Mouse (Mus musculus) R1 (cell line): ENCODE results near the gene E130218I03Rik.

Experiments used
- DNase-seq: peaks from one replicate; pipeline ENCODE4 v3.0.0-alpha.2; 2018; ENCODE audit warnings: low read depth, low spot score

The E130218I03Rik gene

DNA sequence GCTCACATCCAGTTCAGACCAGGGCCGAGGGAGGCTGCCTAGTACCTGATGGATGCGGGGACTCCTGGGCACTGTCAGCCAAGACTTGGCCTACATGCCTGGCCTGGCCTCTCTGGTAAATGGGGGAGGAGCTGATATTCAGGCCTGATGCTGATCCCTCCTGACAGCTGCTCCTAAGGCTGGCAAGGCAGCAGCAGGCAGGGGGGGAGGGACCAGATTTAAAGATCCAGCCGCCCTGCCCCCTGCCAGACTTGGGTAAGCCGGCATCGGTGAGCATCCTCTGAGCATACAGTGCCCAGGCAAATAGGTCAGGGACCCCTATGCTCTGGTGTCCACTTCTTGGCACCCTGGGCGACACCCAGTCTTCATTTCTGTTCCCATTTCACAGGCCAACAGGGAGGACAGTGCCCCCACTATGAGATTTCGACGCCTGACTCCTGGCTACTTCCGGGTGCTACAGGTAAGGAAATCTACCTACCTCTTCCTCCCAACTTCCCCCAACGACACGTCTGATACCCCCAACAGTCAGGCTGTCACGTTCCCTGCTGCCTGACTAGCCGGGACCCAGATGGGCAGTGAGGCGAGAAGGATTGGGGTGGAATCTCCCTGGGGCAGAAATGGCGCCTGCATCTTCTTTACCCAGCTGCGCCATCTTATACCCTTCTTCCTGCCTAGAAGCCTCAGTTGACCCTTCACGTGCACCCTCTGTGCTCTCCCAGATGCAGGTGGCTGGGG is at the start of gene E130218I03Rik:
Gene E130218I03Rik, plus strand, starts transcription at position 147 of the 735 bp plus-strand sequence.
- DNase-seq: no peak

DNA sequence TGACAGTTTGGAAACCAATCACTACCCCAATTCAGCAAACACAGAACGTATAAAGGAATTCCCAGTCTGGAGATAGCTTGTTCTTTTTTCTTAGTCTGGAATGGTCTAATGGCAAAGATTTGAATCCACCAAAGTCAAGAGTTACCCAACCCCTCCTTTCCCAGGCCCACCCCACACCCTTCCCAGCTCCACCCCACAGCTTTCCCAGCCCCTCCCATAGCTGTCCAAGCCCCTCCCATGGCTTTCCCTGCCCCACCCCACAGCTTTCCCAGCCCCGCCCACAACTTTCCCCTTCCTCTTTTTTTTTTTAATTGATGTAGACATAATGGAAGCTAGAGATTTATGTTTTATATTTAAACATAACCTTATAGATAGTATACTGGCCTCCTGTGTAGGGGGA is 44.1 kb upstream of the E130218I03Rik start:
- peak; percentile 64 for DNase-seq

- no peak for DNase-seq
These were observed 40.6 kb upstream of the E130218I03Rik start, which contains the start of gene Gm7534 for GRCm38 (mm10) chr4:134202904-134203303. TSS of gene Gm7534 (minus strand) at chr4:134203004.

DNA sequence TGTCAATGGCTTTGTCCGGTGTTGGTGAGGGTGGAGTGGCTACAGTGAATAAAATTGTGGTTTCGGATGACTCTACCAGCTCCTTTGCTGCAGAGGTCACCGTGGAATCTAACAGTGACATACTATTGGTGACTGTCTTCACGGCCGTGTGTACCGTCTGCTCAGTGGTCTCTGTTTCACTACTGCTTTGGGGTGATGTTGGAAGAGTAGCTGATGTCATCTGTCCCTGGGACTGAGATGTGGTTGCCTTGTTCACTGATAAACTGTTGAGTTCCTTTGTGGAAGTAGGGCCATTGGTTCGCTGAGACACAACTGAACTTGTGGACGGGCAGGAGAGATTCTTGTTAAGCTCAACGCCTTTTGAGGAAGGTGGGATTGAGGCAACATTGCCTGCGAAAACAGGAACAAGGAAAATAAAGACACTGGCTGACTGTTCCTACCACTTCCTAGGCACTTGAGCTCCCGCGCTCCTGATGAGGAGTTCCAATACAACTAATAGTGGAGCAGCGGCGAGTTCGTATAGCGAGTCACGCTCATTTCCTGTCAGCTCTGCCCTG is 40.0 kb upstream of the E130218I03Rik start:
- no peak for DNase-seq

DNA sequence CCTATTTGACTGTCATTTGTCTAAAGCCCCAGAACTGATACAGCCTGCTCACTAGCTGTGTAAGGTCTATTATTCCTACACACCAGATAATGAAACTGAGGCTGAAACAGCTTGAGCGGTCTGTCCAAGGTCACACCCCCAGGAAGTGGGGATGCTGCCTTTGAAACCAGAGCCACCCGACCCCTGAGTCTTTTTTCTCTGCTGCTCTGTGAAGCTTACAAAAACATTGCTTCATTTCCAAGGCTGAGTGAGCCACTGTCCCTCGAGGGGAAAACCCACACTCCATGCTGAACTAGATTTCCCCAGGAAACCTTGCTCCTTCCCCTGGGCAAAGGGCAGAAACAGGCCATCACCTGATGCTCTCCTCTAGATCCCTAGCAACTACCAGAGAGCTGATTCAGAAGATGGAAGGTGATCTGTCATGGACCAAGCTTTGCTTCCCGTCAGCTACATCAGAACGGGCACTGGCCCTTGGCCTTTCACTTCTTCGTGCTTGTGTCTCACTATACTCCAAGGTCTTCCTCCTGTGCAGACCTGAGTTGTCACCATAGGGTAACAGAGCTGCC is 36.9 kb upstream of the E130218I03Rik start:
- DNase-seq: no peak

DNA sequence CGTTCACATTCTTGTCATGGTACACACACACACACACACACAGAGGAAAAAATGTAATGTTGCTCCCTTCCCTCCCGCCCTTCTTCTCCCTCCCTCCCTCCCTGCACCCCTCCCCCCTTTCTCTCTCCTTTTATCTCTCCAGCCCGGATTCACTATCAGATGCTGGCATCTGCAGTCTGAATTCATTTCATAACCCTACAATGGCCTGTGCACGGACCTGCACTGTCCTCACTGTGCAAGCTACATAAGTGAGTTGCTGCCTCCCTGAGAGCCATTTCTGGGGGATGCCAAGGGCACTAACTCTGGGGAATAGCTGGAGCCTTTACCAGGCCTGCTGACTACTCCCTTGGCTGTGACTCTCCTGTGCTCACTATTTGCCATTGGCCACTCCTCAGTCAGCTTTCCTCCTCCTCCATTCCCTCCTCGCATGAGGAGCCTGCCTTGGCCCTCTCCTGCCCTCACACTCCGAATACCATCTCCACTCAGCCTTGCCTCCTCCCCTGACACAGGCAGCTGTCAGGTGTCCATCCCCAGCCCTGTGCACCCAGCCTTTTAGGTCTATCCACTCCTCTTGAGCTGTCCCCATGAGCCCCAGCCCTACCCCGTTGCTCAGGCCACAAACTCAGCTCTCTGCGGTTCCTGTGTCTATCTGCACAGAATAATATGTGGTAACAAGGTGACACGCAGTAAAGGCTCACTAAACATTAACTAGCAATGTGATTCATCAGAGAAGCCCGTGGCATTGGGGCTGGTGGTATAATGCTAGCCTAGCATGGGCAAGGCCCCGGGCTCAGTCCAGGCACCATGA is 20.5 kb upstream of the E130218I03Rik start:
- DNase-seq: no peak

GRCm38 (mm10) chr4:134227194-134227593 is 16.3 kb upstream of the E130218I03Rik start, which contains the start of gene Catsper4:
TSS of gene Catsper4 (minus strand) at chr4:134227383.
- no peak for DNase-seq

- no peak for DNase-seq
These were observed 13.0 kb upstream of the E130218I03Rik start for GRCm38 (mm10) chr4:134230431-134230830.

DNA sequence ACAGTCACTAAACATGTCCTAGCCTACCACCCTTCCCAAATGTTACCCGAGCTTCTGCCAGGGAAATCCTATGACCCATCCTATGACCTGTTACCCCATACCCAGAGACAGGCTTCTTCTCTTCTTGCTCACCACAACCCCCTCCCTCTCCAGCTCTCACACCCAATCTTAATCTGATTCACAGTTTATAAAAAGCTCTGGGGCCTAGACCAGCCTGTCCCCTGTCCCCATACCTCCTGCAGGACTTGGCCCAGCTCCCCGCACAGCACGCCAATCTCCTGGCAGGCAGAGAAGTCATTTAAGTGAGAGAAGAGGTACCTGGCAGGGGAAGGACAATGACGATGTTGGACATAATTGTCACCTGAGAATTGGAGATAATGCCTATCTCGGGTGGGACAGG is 8.6 kb upstream of the E130218I03Rik start:
- DNase-seq: no peak

DNA sequence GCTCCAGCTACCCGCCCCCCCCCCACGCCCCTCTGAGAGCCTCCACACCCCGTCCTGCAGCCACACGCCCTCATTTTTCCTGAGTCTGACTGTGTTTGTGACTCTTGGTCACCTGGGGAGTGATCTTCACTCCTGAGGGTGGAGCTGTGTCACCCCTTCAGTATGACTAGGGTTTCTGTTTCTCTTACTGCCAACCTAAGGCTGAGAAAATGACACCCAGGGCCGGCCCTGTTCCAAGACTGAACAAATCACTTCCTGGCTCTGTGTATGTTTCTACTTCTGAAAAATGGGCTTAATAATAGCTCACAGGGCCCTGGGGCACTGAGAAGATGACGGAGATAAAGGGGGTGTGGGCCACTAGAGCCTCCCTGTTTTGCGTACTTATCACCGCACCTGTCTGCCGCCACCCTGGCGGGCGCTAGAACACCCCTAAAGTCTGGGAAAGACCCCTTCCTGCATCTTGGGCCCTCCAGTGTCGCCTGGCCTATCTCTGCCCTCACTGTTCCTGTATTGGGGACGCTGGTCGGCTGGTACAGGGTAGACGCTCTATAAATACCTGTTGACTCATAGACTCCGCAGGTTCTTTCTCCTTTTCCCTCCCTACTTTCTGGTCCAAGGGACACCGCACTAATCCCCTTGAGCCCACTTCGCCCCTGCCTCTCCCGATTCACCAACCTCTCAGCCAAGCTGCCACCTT is 5.7 kb upstream of the E130218I03Rik start:
- DNase-seq: no peak

GRCm38 (mm10) chr4:134238279-134238651 is 5.2 kb upstream of the E130218I03Rik start, which contains the start of gene Cnksr1:
TSS of gene Cnksr1 (minus strand) at chr4:134238399.
- peak; percentile 23 for DNase-seq

- DNase-seq: no peak
These were observed 4.8 kb upstream of the E130218I03Rik start for GRCm38 (mm10) chr4:134238686-134239085.

- peak; percentile 94 for DNase-seq
These were observed 1.8 kb downstream of the E130218I03Rik start, which contains the start of gene Zfp593 for GRCm38 (mm10) chr4:134245148-134245843. TSS of gene Zfp593 (minus strand) at chr4:134245592.

- DNase-seq: peak; percentile 63
These were observed 2.8 kb downstream of the E130218I03Rik start for GRCm38 (mm10) chr4:134246256-134246655.

- DNase-seq: no peak
These were observed 3.3 kb downstream of the E130218I03Rik start, which contains the start of gene Gm30191 for GRCm38 (mm10) chr4:134246719-134247258. TSS of gene Gm30191 (plus strand) at chr4:134246935.

DNA sequence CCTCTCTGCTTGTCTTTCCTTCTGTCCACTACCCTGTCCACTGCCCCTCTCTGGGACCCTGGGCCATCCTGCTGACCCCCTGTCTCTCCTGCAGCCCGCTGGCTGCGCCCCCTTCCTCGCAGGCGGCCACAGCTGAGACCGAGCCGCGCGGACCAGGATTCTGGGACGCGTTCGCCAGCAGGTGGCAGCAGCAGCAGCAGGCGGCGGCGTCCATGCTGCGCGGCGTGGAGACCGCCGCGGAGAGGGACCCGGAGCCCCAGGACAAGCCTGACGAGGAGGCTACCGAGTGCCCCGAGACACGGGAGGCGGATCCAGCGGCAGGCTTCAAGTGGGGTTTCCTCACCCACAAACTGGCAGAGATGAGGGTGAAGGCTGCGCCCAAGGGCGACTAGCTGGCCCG is 6.2 kb downstream of the E130218I03Rik start:
- peak; percentile 59 for DNase-seq

DNA sequence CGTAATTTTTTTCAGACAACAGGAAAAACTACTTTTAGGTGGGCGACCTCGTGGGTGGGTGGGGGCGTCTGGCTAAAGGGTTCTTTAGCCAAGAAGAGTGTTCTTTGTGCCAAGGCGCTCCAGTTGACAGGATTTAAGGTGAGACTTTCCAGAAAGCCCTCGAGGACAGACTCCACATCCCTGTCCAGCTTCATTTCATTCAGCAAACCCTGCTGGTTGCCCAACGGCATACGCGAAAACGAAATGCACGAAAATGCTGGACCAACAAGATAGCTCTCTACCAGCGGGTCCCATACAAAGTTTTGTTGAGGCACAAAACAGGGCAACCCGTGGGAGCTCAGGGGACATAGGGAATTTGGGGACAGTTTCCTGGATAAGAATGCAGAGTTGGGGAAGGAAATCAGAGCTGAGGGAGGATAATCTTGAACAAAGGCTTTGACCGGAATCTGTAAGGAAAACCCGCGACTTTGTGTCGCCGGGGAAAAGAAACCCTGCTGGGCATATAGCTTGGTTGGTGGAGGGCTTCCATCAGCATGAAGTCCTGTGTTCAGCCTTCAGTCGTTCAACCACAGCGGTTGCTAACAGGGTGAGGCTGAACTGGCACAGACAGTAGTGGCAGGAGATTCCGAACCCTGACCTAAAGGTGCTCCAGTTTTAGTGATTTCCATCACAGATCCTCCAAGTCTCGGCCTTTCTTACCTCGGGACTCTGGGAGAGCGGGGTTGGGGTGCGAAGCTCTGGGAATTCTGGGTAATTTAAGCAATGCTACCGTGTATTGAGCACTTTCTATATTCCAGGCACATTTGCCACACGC is 6.9 kb downstream of the E130218I03Rik start:
- DNase-seq: peak; percentile 25

- no peak for DNase-seq
These were observed 7.4 kb downstream of the E130218I03Rik start for GRCm38 (mm10) chr4:134250930-134251240.
